17 mouse cellular contexts compared by ENCODE assay signal in genomic region chr1:156914942-156915341, GRCm38 (mm10).
"Had no signal": no experiment of that assay in that cellular context is flagged by ENCODE, and none has a peak within 500 bp of the region (broad histone marks: within the 10 kb centered on the region; RNA-seq: fewer than 3 reads in every experiment).

No protein-coding gene starts in this region.

- DNase-seq: retina, postnatal 1 day; right cerebral cortex, adult 18-20 months; right cerebral cortex, postnatal 14 days; right cerebral cortex, postnatal 25 days; right cerebral cortex, postnatal 4 days; spleen, adult 18-20 months; thymus, adult 18-20 months; thymus, adult 2 months; thymus, postnatal 14 days; thymus, postnatal 25 days; thymus, postnatal 36 days; thymus, postnatal 4 days had no signal

- H3K36me3 ChIP-seq: neural tube, embryonic 12.5 days; neural tube, embryonic 13.5 days; neural tube, embryonic 15.5 days; stomach, embryonic 15.5 days had no signal

- H3K4me2 ChIP-seq: neural tube, embryonic 12.5 days; neural tube, embryonic 13.5 days; neural tube, embryonic 15.5 days; stomach, embryonic 15.5 days had no signal

- H3K9me3 ChIP-seq: neural tube, embryonic 12.5 days; neural tube, embryonic 13.5 days; neural tube, embryonic 15.5 days; stomach, embryonic 15.5 days had no signal

- H3K4me1 ChIP-seq: neural tube, embryonic 12.5 days; stomach, embryonic 15.5 days had no signal

- H3K27me3 ChIP-seq: neural tube, embryonic 12.5 days; neural tube, embryonic 13.5 days; neural tube, embryonic 15.5 days; stomach, embryonic 15.5 days had no signal

- H3K27ac ChIP-seq: neural tube, embryonic 12.5 days; neural tube, embryonic 13.5 days; neural tube, embryonic 15.5 days; stomach, embryonic 15.5 days; stomach, postnatal 0 days had no signal

- H3K4me3 ChIP-seq: neural tube, embryonic 12.5 days; neural tube, embryonic 13.5 days; neural tube, embryonic 15.5 days; stomach, embryonic 15.5 days had no signal

- H3K9ac ChIP-seq: neural tube, embryonic 12.5 days; neural tube, embryonic 13.5 days; neural tube, embryonic 15.5 days; stomach, embryonic 15.5 days had no signal
